ENCODE assay signal across 7 mouse cellular contexts in genomic region chr11:98586087-98586891, GRCm38 (mm10). TPM values are rescaled to one million over a fixed set of nuclear protein-coding genes. Genes with fewer than 3 reads are reported as not detected.
DNase-seq lines count a peak whose midpoint lies in the region; ATAC-seq and TF ChIP-seq lines count a peak whose summit lies in the region.

No protein-coding gene starts in this region.

- TF ChIP-seq POLR2A in bone marrow, adult 2 months (IDR thresholded peaks at IDR 0.05; ENCODE audit: borderline replicate concordance, control insufficient read depth, low read depth, low read length) = no peak

- no peaks in the 10 kb centered on the region for H3K36me3 ChIP-seq in lung, embryonic 16.5 days (ENCODE audit: control insufficient read depth, insufficient read depth, low read length)
- H3K36me3 ChIP-seq in kidney, embryonic 16.5 days (ENCODE audit: insufficient read depth, low read length) = peaks cover 20% of the 10 kb centered on the region
- H3K36me3 ChIP-seq in midbrain, embryonic 13.5 days = peaks cover 24% of the 10 kb centered on the region

- H3K27ac ChIP-seq in lung, embryonic 16.5 days (ENCODE audit: low read length) = peak overlapping the region; percentile 83
- peak overlapping the region; percentile 79; the same call in 1 of the 2 replicates for H3K27ac ChIP-seq in bone marrow, adult 2 months (ENCODE audit: control insufficient read depth, insufficient read depth, low read depth, low read length, poor library complexity)
- peak overlapping the region; percentile 73 for H3K27ac ChIP-seq in kidney, embryonic 16.5 days (ENCODE audit: low read length)
- peak overlapping the region; percentile 90 for H3K27ac ChIP-seq in midbrain, embryonic 13.5 days

- peaks cover 32% of the 10 kb centered on the region for H3K4me1 ChIP-seq in lung, embryonic 16.5 days (replicated peaks; ENCODE audit: control insufficient read depth, insufficient read depth, low read length)
- H3K4me1 ChIP-seq in bone marrow, adult 2 months (ENCODE audit: control insufficient read depth, insufficient read depth, low read length) = peaks cover 4% of the 10 kb centered on the region
- peaks cover 40% of the 10 kb centered on the region for H3K4me1 ChIP-seq in kidney, embryonic 16.5 days (ENCODE audit: insufficient read depth, low read length)
- peaks cover 35% of the 10 kb centered on the region for H3K4me1 ChIP-seq in midbrain, embryonic 13.5 days (replicated peaks)

- H3K4me3 ChIP-seq in lung, embryonic 16.5 days (ENCODE audit: low read length) = peak overlapping the region; percentile 93
- H3K4me3 ChIP-seq in bone marrow, adult 2 months (replicated peaks; ENCODE audit: control insufficient read depth, low read depth, low read length) = peak overlapping the region; percentile 84
- peak overlapping the region; percentile 92 for H3K4me3 ChIP-seq in kidney, embryonic 16.5 days (ENCODE audit: low read length)
- peak overlapping the region; percentile 89 for H3K4me3 ChIP-seq in midbrain, embryonic 13.5 days (replicated peaks)

- H3K9me3 ChIP-seq in lung, embryonic 16.5 days (ENCODE audit: control insufficient read depth, low read length) = no peaks in the 10 kb centered on the region
- no peaks in the 10 kb centered on the region for H3K9me3 ChIP-seq in kidney, embryonic 16.5 days (ENCODE audit: low read length)
- H3K9me3 ChIP-seq in midbrain, embryonic 13.5 days = no peaks in the 10 kb centered on the region

- no peak for DNase-seq in lung, postnatal 4 days
- peak; percentile 37 to 63 for DNase-seq in heart, adult 9 months (ENCODE audit: low spot score in 2 of 2)
- DNase-seq in c-Kit-positive CD71-positive TER-119-positive erythroid progenitor cells, embryonic 14.5 days (ENCODE audit: low spot score) = no peak

- no peaks in the 10 kb centered on the region for H3K27me3 ChIP-seq in lung, embryonic 16.5 days (ENCODE audit: control insufficient read depth, insufficient read depth, low read depth, low read length)
- no peaks in the 10 kb centered on the region for H3K27me3 ChIP-seq in kidney, embryonic 16.5 days (ENCODE audit: insufficient read depth, low read length)
- H3K27me3 ChIP-seq in midbrain, embryonic 13.5 days = no peaks in the 10 kb centered on the region

- peak; percentile 13 for ATAC-seq in lung, embryonic 16.5 days (ENCODE audit: low read depth)
- peak; percentile 25; the same call in 1 of the 2 replicates for ATAC-seq in kidney, embryonic 16.5 days (ENCODE audit: low FRiP score, low TSS enrichment)
- ATAC-seq in midbrain, embryonic 13.5 days = peak; percentile 62

- 1% methylated on average over 22 of the region's 22 CpGs for WGBS in lung, embryonic 16.5 days
- under 1% methylated on average over 22 of the region's 22 CpGs for WGBS in bone marrow, adult 2 months
- WGBS in kidney, embryonic 16.5 days = under 1% methylated on average over 22 of the region's 22 CpGs
- whole genome bisulfite sequencing in midbrain, embryonic 13.5 days = 2% methylated on average over 22 of the region's 22 CpGs

- H3K4me2 ChIP-seq in lung, embryonic 16.5 days (ENCODE audit: low read depth, low read length) = peak overlapping the region; percentile 95
- H3K4me2 ChIP-seq in kidney, embryonic 16.5 days (replicated peaks; ENCODE audit: low read depth, low read length) = peak overlapping the region; percentile 88
- peak overlapping the region; percentile 93 for H3K4me2 ChIP-seq in midbrain, embryonic 13.5 days (replicated peaks)

- TF ChIP-seq CTCF in bone marrow, adult 2 months (IDR thresholded peaks at IDR 0.05; ENCODE audit: control insufficient read depth, insufficient read depth, low read length) = no peak

- peak overlapping the region; percentile 92 for H3K9ac ChIP-seq in lung, embryonic 16.5 days (ENCODE audit: low read length)
- peak overlapping the region; percentile 94 for H3K9ac ChIP-seq in kidney, embryonic 16.5 days (replicated peaks; ENCODE audit: low read length)
- peak overlapping the region; percentile 95 for H3K9ac ChIP-seq in midbrain, embryonic 13.5 days (replicated peaks)

RNA-seq across cellular contexts. Expression of gene Ormdl3, which starts 0.9 kb away (rescaled TPM):
- 50.8 and 51.2 TPM in 2 replicates for polyA plus RNA-seq in lung, embryonic 16.5 days (2015; fragmentation: Nextera tagmentation; extraction: Ambion mirVana)
- 41.1 and 41.2 TPM in 2 replicates for polyA plus RNA-seq in bone marrow, adult 2 months (2011; ENCODE audit: insufficient read depth, insufficient read length, low replicate concordance, missing spikeins)
- 67.2 and 67.6 TPM in 2 replicates for polyA plus RNA-seq in kidney, embryonic 16.5 days (2015; fragmentation: Nextera tagmentation; extraction: Ambion mirVana)
- 87.0 and 97.3 TPM in 2 replicates for polyA plus RNA-seq in midbrain, embryonic 13.5 days (2015; fragmentation: Nextera tagmentation; extraction: Ambion mirVana)

RNA-seq across cellular contexts. Expression of gene Lrrc3c, which starts 11.8 kb away (rescaled TPM):
- not detected in 2 replicates for polyA plus RNA-seq in lung, embryonic 16.5 days (2015; fragmentation: Nextera tagmentation; extraction: Ambion mirVana)
- polyA plus RNA-seq in bone marrow, adult 2 months (2011; ENCODE audit: insufficient read depth, insufficient read length, low replicate concordance, missing spikeins) = not detected in 2 replicates
- polyA plus RNA-seq in kidney, embryonic 16.5 days (2015; fragmentation: Nextera tagmentation; extraction: Ambion mirVana) = not detected in 2 replicates
- not detected in 2 replicates for polyA plus RNA-seq in midbrain, embryonic 13.5 days (2015; fragmentation: Nextera tagmentation; extraction: Ambion mirVana)

RNA-seq across cellular contexts. Expression of gene Zpbp2, which starts 35.4 kb away (rescaled TPM):
- polyA plus RNA-seq in lung, embryonic 16.5 days (2015; fragmentation: Nextera tagmentation; extraction: Ambion mirVana) = 0.18 TPM in 1 of 2 replicates, not detected in the other
- polyA plus RNA-seq in bone marrow, adult 2 months (2011; ENCODE audit: insufficient read depth, insufficient read length, low replicate concordance, missing spikeins) = 2.2 and 6.5 TPM in 2 replicates
- 0.87 TPM in 1 of 2 replicates, not detected in the other for polyA plus RNA-seq in kidney, embryonic 16.5 days (2015; fragmentation: Nextera tagmentation; extraction: Ambion mirVana)
- polyA plus RNA-seq in midbrain, embryonic 13.5 days (2015; fragmentation: Nextera tagmentation; extraction: Ambion mirVana) = 0.12 TPM in 1 of 2 replicates, not detected in the other

RNA-seq across cellular contexts. Expression of gene Gm12355, which starts 39.2 kb away (rescaled TPM):
- 0.69 and 1.2 TPM in 2 replicates for polyA plus RNA-seq in lung, embryonic 16.5 days (2015; fragmentation: Nextera tagmentation; extraction: Ambion mirVana)
- polyA plus RNA-seq in bone marrow, adult 2 months (2011; ENCODE audit: insufficient read depth, insufficient read length, low replicate concordance, missing spikeins) = 50.6 and 60.6 TPM in 2 replicates
- polyA plus RNA-seq in kidney, embryonic 16.5 days (2015; fragmentation: Nextera tagmentation; extraction: Ambion mirVana) = 0.86 and 1.6 TPM in 2 replicates
- polyA plus RNA-seq in midbrain, embryonic 13.5 days (2015; fragmentation: Nextera tagmentation; extraction: Ambion mirVana) = 0.90 and 1.5 TPM in 2 replicates

RNA-seq across cellular contexts. Expression of gene Gsdma3, which starts 39.9 kb away (rescaled TPM):
- not detected in 2 replicates for polyA plus RNA-seq in lung, embryonic 16.5 days (2015; fragmentation: Nextera tagmentation; extraction: Ambion mirVana)
- polyA plus RNA-seq in bone marrow, adult 2 months (2011; ENCODE audit: insufficient read depth, insufficient read length, low replicate concordance, missing spikeins) = not detected in 2 replicates
- not detected in 2 replicates for polyA plus RNA-seq in kidney, embryonic 16.5 days (2015; fragmentation: Nextera tagmentation; extraction: Ambion mirVana)
- polyA plus RNA-seq in midbrain, embryonic 13.5 days (2015; fragmentation: Nextera tagmentation; extraction: Ambion mirVana) = not detected in 2 replicates

Comparison
In these comparisons a context has a peak if more than half of its experiments do, and no peak if none do; other contexts are left out.
1. DNase-seq: peak in heart, adult 9 months (2 of 2); none in lung, postnatal 4 days (0 of 2) and c-Kit-positive CD71-positive TER-119-positive erythroid progenitor cells, embryonic 14.5 days (single experiment).
2. Peak in every context shown above with its lines, with median percentiles within 50 percentile points of each other: ATAC-seq, H3K27ac ChIP-seq, H3K4me2 ChIP-seq, H3K4me3 ChIP-seq and H3K9ac ChIP-seq.